Mouse (Mus musculus) forebrain, embryonic 14.5 days (tissue): ENCODE data around the gene Dennd6b. TPM values are rescaled to one million over a fixed set of nuclear protein-coding genes. Genes with fewer than 3 reads are reported as not detected.
A peak's percentile ranks its signal among the peaks of the same experiment; 100 is the strongest.

Experiments used
- ATAC-seq: fragments of 200-750 bp; cut with Nextera tagmentation; 2 replicates; pipeline ENCODE4 v1.8.0; 2017; ENCODE audit warnings: mild to moderate bottlenecking, moderate library complexity
- DNase-seq: peaks from one replicate; pipeline ENCODE4 v3.0.0-alpha.2; 2015; ENCODE audit warnings: low spot score
- H3K27ac ChIP-seq: fragments of 300-500 bp; sonication (generic); 2 replicates; pipeline ENCODE4 v1.5.1; 2014; ENCODE audit warnings: low read depth, mild to moderate bottlenecking, control low read depth, low read length, moderate library complexity
- H3K27me3 ChIP-seq: fragments of 300-500 bp; sonication (generic); replicated peaks from 2 replicates; pipeline ENCODE4 v1.6.1; 2014; ENCODE audit warnings: low read length, control low read depth, mixed read lengths; ENCODE audit not compliant: control insufficient read depth, insufficient read depth
- H3K36me3 ChIP-seq: fragments of 300-500 bp; sonication (generic); 2 replicates; pipeline ENCODE4 v1.6.1; 2014; ENCODE audit warnings: low read length, control low read depth; ENCODE audit not compliant: control insufficient read depth, insufficient read depth
- H3K4me1 ChIP-seq: fragments of 300-500 bp; sonication (generic); 2 replicates; pipeline ENCODE4 v1.6.1; 2014; ENCODE audit warnings: antibody characterized with exemption, low read length, control low read depth; ENCODE audit not compliant: control insufficient read depth, insufficient read depth
- H3K4me2 ChIP-seq: fragments of 300-500 bp; sonication (generic); 2 replicates; pipeline ENCODE4 v1.6.1; 2014; ENCODE audit warnings: mild to moderate bottlenecking, control low read depth, low read length
- H3K4me3 ChIP-seq: fragments of 300-500 bp; sonication (generic); 2 replicates; pipeline ENCODE4 v1.5.1; 2014; ENCODE audit warnings: low read depth, low read length, control low read depth
- H3K9ac ChIP-seq: fragments of 300-500 bp; sonication (generic); 2 replicates; pipeline ENCODE4 v1.6.1; 2014; ENCODE audit warnings: mild to moderate bottlenecking, low read length, control low read depth, moderate library complexity
- H3K9me3 ChIP-seq: fragments of 300-500 bp; sonication (generic); replicated peaks from 2 replicates; pipeline ENCODE4 v1.6.1; 2016; ENCODE audit warnings: low read length, control low read depth, mixed read lengths; ENCODE audit not compliant: control insufficient read depth
- WGBS: fragments of 180-500 bp; shearing (Covaris S2); extraction: QIAGEN DNeasy Blood & Tissue Kit; methylation state at CpG from one replicate; pipeline ENCODE4 v1.1.7; 2014; 5-methylcytosine and 5-hydroxymethylcytosine counted together
- polyA plus RNA-seq: library from polyadenylated mRNA; unstranded; fragments of >200 nt; fragmentation: Nextera tagmentation; extraction: Ambion mirVana; gene quantifications from 2 replicates; pipeline ENCODE4 v1.2.1, GENCODE M21; 2014

The Dennd6b gene
- polyA plus RNA-seq, 1 experiment from 2014 or later = 39.0 TPM

- no peaks in the 10 kb centered on the region for H3K27me3 ChIP-seq
- H3K36me3 ChIP-seq = peaks cover 41% of the 10 kb centered on the region
- H3K4me1 ChIP-seq = peaks cover 23% of the 10 kb centered on the region
- no peaks in the 10 kb centered on the region for H3K9me3 ChIP-seq
- H3K27ac ChIP-seq = peak overlapping the region; percentile 67; the same call in 1 of the 2 replicates
- no peak overlapping the region for H3K4me2 ChIP-seq
- DNase-seq (peak; percentile 69), ATAC-seq (no peak)
- 0 out of 2 replicates have a peak overlapping the region, but pooled peaks have one; percentile 6 for H3K9ac ChIP-seq
- H3K4me3 ChIP-seq = no peak overlapping the region
These were observed 44.0 kb downstream of the Dennd6b start for GRCm38 (mm10) chr15:89152312-89152711.

- peak overlapping the region; percentile 90 for H3K27ac ChIP-seq
- H3K9ac ChIP-seq = peak overlapping the region; percentile 90
- H3K36me3 ChIP-seq = peaks cover 28% of the 10 kb centered on the region
- peaks cover 27% of the 10 kb centered on the region for H3K4me1 ChIP-seq
- peak overlapping the region; percentile 82 for H3K4me2 ChIP-seq
- peak overlapping the region; percentile 74 for H3K4me3 ChIP-seq
- peak; percentile 41 for DNase-seq
- WGBS = 6% methylated on average over 13 of the region's 13 CpGs
- no peaks in the 10 kb centered on the region for H3K9me3 ChIP-seq
- 0 out of 2 replicates have a peak, but pooled peaks have one; percentile 4 for ATAC-seq
- H3K27me3 ChIP-seq = no peaks in the 10 kb centered on the region
These were observed 46.3 kb downstream of the Dennd6b start for GRCm38 (mm10) chr15:89150041-89150390.

- WGBS = 2% methylated on average over 31 of the region's 61 CpGs
These were observed 46.8 kb downstream of the Dennd6b start, which contains the start of gene Mapk11 for GRCm38 (mm10) chr15:89149271-89150040. Gene Mapk11 (minus strand): TSS chr15:89149628.

GRCm38 (mm10) chr15:89148496-89149270 lies 47.6 kb downstream of the Dennd6b start:
- Histone ChIP-seq H3K4me2 (peak overlapping the region; percentile 82), H3K36me3 (peaks cover 26% of the 10 kb centered on the region), H3K27ac (peak overlapping the region; percentile 90), H3K9me3 (no peaks in the 10 kb centered on the region), H3K9ac (peak overlapping the region; percentile 90), H3K4me1 (peaks cover 27% of the 10 kb centered on the region), H3K27me3 (no peaks in the 10 kb centered on the region), H3K4me3 (peak overlapping the region; percentile 74)
- DNase-seq (peak; percentile 28), ATAC-seq (peak; percentile 35)
- WGBS = 4% methylated on average over 25 of the region's 25 CpGs

More at GRCm38 (mm10) chr15:89149271-89150040, 46.8 kb downstream of the Dennd6b start, which contains the start of gene Mapk11:
- Histone ChIP-seq H3K4me3 (peak within 1 kb of the TSS; percentile 74), H3K4me1 (peaks cover 27% of the 10 kb centered on the region), H3K27me3 (no peaks in the 10 kb centered on the region), H3K9me3 (no peaks in the 10 kb centered on the region), H3K4me2 (peak within 1 kb of the TSS; percentile 82), H3K27ac (peak within 1 kb of the TSS; percentile 90), H3K9ac (peak within 1 kb of the TSS; percentile 90), H3K36me3 (peaks cover 28% of the 10 kb centered on the region)
- ATAC-seq (peak; percentile 82), DNase-seq (peak; percentile 72)

- peaks cover 27% of the 10 kb centered on the region for H3K4me1 ChIP-seq
- 45% methylated on average over 4 of the region's 4 CpGs for WGBS
- H3K27ac ChIP-seq = no peak overlapping the region
These were observed 48.4 kb downstream of the Dennd6b start for GRCm38 (mm10) chr15:89147895-89148294.

GRCm38 (mm10) chr15:89147456-89147855 lies 48.8 kb downstream of the Dennd6b start:
- ATAC-seq = no peak
- H3K9ac ChIP-seq = peak overlapping the region; percentile 66
- peak overlapping the region; percentile 74 for H3K4me3 ChIP-seq
- peaks cover 33% of the 10 kb centered on the region for H3K36me3 ChIP-seq
- 20% methylated on average over 10 of the region's 10 CpGs for WGBS
- peak; percentile 15 for DNase-seq
- peaks cover 26% of the 10 kb centered on the region for H3K4me1 ChIP-seq
- no peak overlapping the region for H3K27ac ChIP-seq
- H3K9me3 ChIP-seq = no peaks in the 10 kb centered on the region
- peak overlapping the region; percentile 82 for H3K4me2 ChIP-seq
- no peaks in the 10 kb centered on the region for H3K27me3 ChIP-seq

More at GRCm38 (mm10) chr15:89147895-89148294, 48.4 kb downstream of the Dennd6b start:
- H3K9me3 ChIP-seq = no peaks in the 10 kb centered on the region
- no peaks in the 10 kb centered on the region for H3K27me3 ChIP-seq
- peaks cover 28% of the 10 kb centered on the region for H3K36me3 ChIP-seq
- peak overlapping the region; percentile 82 for H3K4me2 ChIP-seq
- ATAC-seq (no peak), DNase-seq (no peak)
- H3K9ac ChIP-seq = peak overlapping the region; percentile 90; the same call in 1 of the 2 replicates
- H3K4me3 ChIP-seq = peak overlapping the region; percentile 74

GRCm38 (mm10) chr15:89147024-89147423 lies 49.3 kb downstream of the Dennd6b start:
- Histone ChIP-seq H3K36me3 (peaks cover 33% of the 10 kb centered on the region), H3K27ac (peak overlapping the region; percentile 63), H3K9me3 (no peaks in the 10 kb centered on the region), H3K4me1 (peaks cover 22% of the 10 kb centered on the region), H3K4me3 (peak overlapping the region; percentile 74), H3K9ac (peak overlapping the region; percentile 66), H3K27me3 (no peaks in the 10 kb centered on the region), H3K4me2 (peak overlapping the region; percentile 82)
- DNase-seq = peak; percentile 42
- no peak for ATAC-seq
- WGBS = 10% methylated on average over 16 of the region's 16 CpGs

- WGBS = 3% methylated on average over 27 of the region's 27 CpGs
These were observed 49.8 kb downstream of the Dennd6b start for GRCm38 (mm10) chr15:89146537-89146936.

More at GRCm38 (mm10) chr15:89146537-89146936, 49.8 kb downstream of the Dennd6b start:
- peak overlapping the region; percentile 74 for H3K4me3 ChIP-seq
- H3K27me3 ChIP-seq = no peaks in the 10 kb centered on the region
- H3K27ac ChIP-seq = peak overlapping the region; percentile 63
- peak overlapping the region; percentile 82 for H3K4me2 ChIP-seq
- DNase-seq = peak; percentile 62
- H3K9ac ChIP-seq = peak overlapping the region; percentile 66
- H3K36me3 ChIP-seq = peaks cover 33% of the 10 kb centered on the region
- H3K4me1 ChIP-seq = peaks cover 21% of the 10 kb centered on the region
- no peaks in the 10 kb centered on the region for H3K9me3 ChIP-seq
- peak; percentile 14; the same call in 1 of the 2 replicates for ATAC-seq
